Mouse (Mus musculus) forebrain, embryonic 13.5 days (tissue): Measurements from ENCODE around the gene Arhgap15. TPM values are rescaled to one million over a fixed set of nuclear protein-coding genes. Genes with fewer than 3 reads are reported as not detected.
A peak's percentile ranks its signal among the peaks of the same experiment; 100 is the strongest.

Source experiments
- ATAC-seq: fragments of 200-750 bp; cut with Nextera tagmentation; 2 replicates; pipeline ENCODE4 v1.8.0; 2017
- H3K27ac ChIP-seq: fragments of 300-500 bp; sonication (generic); 2 replicates; pipeline ENCODE4 v1.5.1; 2015; ENCODE audit warnings: inconsistent platforms, mild to moderate bottlenecking, moderate library complexity
- H3K27me3 ChIP-seq: fragments of 300-500 bp; sonication (generic); 2 replicates; pipeline ENCODE4 v1.6.1; 2015; ENCODE audit warnings: mild to moderate bottlenecking, inconsistent platforms
- H3K36me3 ChIP-seq: fragments of 300-500 bp; sonication (generic); 2 replicates; pipeline ENCODE4 v1.6.1; 2015; ENCODE audit warnings: mild to moderate bottlenecking, inconsistent platforms; ENCODE audit not compliant: poor library complexity, severe bottlenecking
- H3K4me1 ChIP-seq: fragments of 300-500 bp; sonication (generic); 2 replicates; pipeline ENCODE4 v1.6.1; 2015; ENCODE audit warnings: inconsistent platforms
- H3K4me2 ChIP-seq: fragments of 300-500 bp; sonication (generic); 2 replicates; pipeline ENCODE4 v1.6.1; 2015; ENCODE audit warnings: inconsistent platforms, mild to moderate bottlenecking, moderate library complexity
- H3K4me3 ChIP-seq: fragments of 300-500 bp; sonication (generic); 2 replicates; pipeline ENCODE4 v1.5.1; 2015; ENCODE audit warnings: mild to moderate bottlenecking, inconsistent platforms
- H3K9ac ChIP-seq: fragments of 300-500 bp; sonication (generic); 2 replicates; pipeline ENCODE4 v1.6.1; 2015; ENCODE audit warnings: mild to moderate bottlenecking, inconsistent platforms
- H3K9me3 ChIP-seq: fragments of 300-500 bp; sonication (generic); replicated peaks from 2 replicates; pipeline ENCODE4 v1.6.1; 2016; ENCODE audit warnings: inconsistent platforms
- WGBS: fragments of 180-500 bp; shearing (Covaris S2); methylation state at CpG from one replicate; pipeline ENCODE4 v1.1.7; 2015; 5-methylcytosine and 5-hydroxymethylcytosine counted together
- polyA plus RNA-seq: library from polyadenylated mRNA; unstranded; fragments of >200 nt; fragmentation: Nextera tagmentation; extraction: Ambion mirVana; gene quantifications from 2 replicates; pipeline ENCODE4 v1.2.1, GENCODE M21; 2015

Arhgap15 gene
- polyA plus RNA-seq, 1 experiment from 2014 or later = 0.68 TPM

- Histone ChIP-seq H3K9ac (no peak overlapping the region), H3K9me3 (no peaks in the 10 kb centered on the region), H3K27ac (no peak overlapping the region), H3K4me1 (no peaks in the 10 kb centered on the region), H3K27me3 (no peaks in the 10 kb centered on the region), H3K4me2 (no peak overlapping the region), H3K4me3 (no peak overlapping the region), H3K36me3 (no peaks in the 10 kb centered on the region)
- 79% methylated on average over 9 of the region's 9 CpGs for WGBS
- ATAC-seq = no peak
Measured at GRCm38 (mm10) chr2:44190749-44191148, 442.1 kb downstream of the Arhgap15 start.

DNA sequence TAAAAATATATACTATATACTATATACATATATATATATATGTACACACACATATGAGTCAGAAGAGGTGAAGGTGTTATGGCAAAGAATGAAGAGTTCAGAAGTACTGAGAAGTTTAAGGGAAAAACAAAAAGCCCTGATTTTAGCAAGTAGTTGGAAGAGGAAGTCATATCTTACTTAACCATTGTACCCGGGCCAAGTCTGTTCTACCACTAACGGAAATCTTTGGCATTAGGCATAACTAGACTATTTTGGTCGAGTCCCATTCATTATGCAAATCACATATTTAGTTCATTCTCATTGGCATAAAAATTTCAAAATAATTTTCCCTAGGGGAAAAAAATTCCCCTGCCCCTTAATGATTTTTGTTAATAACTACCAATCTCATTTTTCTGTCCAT, 443.4 kb downstream of the Arhgap15 start:
- Histone ChIP-seq H3K9ac (no peak overlapping the region), H3K36me3 (no peaks in the 10 kb centered on the region), H3K4me1 (no peaks in the 10 kb centered on the region), H3K4me3 (no peak overlapping the region), H3K27ac (no peak overlapping the region), H3K9me3 (no peaks in the 10 kb centered on the region), H3K27me3 (no peaks in the 10 kb centered on the region), H3K4me2 (no peak overlapping the region)
- 89% methylated on average over 3 of the region's 3 CpGs for WGBS
- ATAC-seq = no peak

DNA sequence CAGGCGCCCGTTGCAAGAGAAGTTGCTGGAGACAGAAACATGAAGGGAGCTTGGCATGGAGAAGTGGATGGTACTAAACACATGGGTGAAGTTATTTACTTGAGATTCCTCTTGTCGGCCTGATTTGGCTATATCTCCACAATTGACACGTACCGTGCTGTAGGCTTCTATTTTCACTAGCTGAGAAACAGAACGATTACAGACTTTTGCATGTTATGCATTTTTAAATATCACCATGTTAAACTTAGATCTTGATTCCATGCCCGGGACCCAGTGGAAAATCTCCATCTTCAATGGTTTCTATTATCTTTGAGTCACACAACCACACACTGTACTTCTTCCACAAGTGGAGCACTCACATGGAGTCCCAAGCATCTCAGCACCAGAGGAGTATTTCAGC, 466.9 kb downstream of the Arhgap15 start:
- 95% methylated on average over 7 of the region's 7 CpGs for WGBS

DNA sequence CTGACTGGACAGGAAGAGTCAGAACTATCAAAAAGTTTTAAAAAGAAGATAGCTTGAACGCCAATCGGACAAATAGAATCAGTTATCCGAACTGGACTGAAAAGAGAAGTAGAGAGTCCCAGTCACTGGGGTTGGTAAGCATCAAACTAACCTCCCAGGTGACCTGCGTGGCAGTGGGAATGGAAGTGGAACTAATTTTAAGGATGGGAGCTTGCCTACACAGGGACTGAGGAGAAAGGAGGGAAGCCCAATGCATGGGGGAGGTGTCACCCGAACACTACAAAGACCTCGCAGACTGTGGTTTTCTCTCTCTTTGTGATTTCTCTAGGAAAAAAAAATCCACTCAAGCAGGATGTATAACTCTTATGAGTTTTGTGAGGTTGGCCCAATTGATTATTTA, 469.2 kb downstream of the Arhgap15 start:
- Histone ChIP-seq H3K9ac (no peak overlapping the region), H3K4me3 (no peak overlapping the region), H3K4me2 (no peak overlapping the region), H3K9me3 (no peaks in the 10 kb centered on the region), H3K4me1 (peaks cover 16% of the 10 kb centered on the region), H3K27me3 (no peaks in the 10 kb centered on the region), H3K36me3 (no peaks in the 10 kb centered on the region), H3K27ac (no peak overlapping the region)
- 72% methylated on average over 6 of the region's 6 CpGs for WGBS
- ATAC-seq = no peak

More for the DNA sequence above, 466.9 kb downstream of the Arhgap15 start:
- ATAC-seq = no peak
- Histone ChIP-seq H3K27ac (no peak overlapping the region), H3K36me3 (no peaks in the 10 kb centered on the region), H3K9me3 (no peaks in the 10 kb centered on the region), H3K9ac (no peak overlapping the region), H3K27me3 (no peaks in the 10 kb centered on the region), H3K4me1 (peaks cover 8% of the 10 kb centered on the region; the same call in 1 of the 2 replicates), H3K4me3 (no peak overlapping the region), H3K4me2 (no peak overlapping the region)

GRCm38 (mm10) chr2:44218317-44218716, 469.7 kb downstream of the Arhgap15 start:
- 0 out of 2 replicates have a peak, but pooled peaks have one; percentile 50 for ATAC-seq
- no peak overlapping the region for H3K27ac ChIP-seq
- no peak overlapping the region for H3K9ac ChIP-seq
- H3K4me3 ChIP-seq = no peak overlapping the region
- no peaks in the 10 kb centered on the region for H3K9me3 ChIP-seq
- no peak overlapping the region for H3K4me2 ChIP-seq
- 15% methylated on average over 8 of the region's 8 CpGs for WGBS
- H3K27me3 ChIP-seq = no peaks in the 10 kb centered on the region
- H3K36me3 ChIP-seq = no peaks in the 10 kb centered on the region
- peaks cover 21% of the 10 kb centered on the region for H3K4me1 ChIP-seq

- no peaks in the 10 kb centered on the region for H3K9me3 ChIP-seq
- no peaks in the 10 kb centered on the region for H3K27me3 ChIP-seq
- no peaks in the 10 kb centered on the region for H3K36me3 ChIP-seq
- ATAC-seq = no peak
- H3K4me1 ChIP-seq = peaks cover 27% of the 10 kb centered on the region
- no peak overlapping the region for H3K4me2 ChIP-seq
- no peak overlapping the region for H3K27ac ChIP-seq
- H3K9ac ChIP-seq = no peak overlapping the region
- 65% methylated on average over 2 of the region's 2 CpGs for WGBS
- H3K4me3 ChIP-seq = no peak overlapping the region
Measured at GRCm38 (mm10) chr2:44221686-44222085, 473.1 kb downstream of the Arhgap15 start.

GRCm38 (mm10) chr2:44222176-44222753, 473.6 kb downstream of the Arhgap15 start:
- 13% methylated on average over 6 of the region's 6 CpGs for WGBS
- no peaks in the 10 kb centered on the region for H3K36me3 ChIP-seq
- no peak overlapping the region for H3K27ac ChIP-seq

DNA sequence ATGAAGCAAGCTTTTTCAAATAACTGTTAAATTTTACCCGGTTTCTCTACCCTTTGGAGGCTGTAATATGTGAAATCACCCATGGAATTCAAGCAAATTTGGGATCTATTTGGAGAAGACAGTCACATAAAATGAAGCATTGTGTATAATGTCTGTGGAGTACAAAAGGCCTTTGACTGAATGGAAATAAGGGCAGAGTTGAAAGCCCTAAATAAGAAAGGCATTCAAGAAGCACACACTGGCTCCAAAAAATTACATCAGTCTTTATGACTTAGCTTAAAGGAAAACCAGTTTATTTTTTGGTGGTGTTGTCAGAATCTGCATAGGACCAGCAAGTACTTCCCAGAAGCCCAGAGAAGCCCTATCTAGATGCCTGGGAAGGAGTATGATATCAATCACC, 486.2 kb downstream of the Arhgap15 start:
- no peak overlapping the region for H3K9ac ChIP-seq
- H3K4me1 ChIP-seq = peaks cover 7% of the 10 kb centered on the region
- no peaks in the 10 kb centered on the region for H3K9me3 ChIP-seq
- no peak for ATAC-seq
- no peaks in the 10 kb centered on the region for H3K27me3 ChIP-seq
- H3K36me3 ChIP-seq = no peaks in the 10 kb centered on the region
- no peak overlapping the region for H3K4me3 ChIP-seq
- no peak overlapping the region for H3K4me2 ChIP-seq
- WGBS = 18% methylated on average over 1 of the region's 1 CpGs
- H3K27ac ChIP-seq = no peak overlapping the region

More at GRCm38 (mm10) chr2:44222176-44222753, 473.6 kb downstream of the Arhgap15 start:
- peaks cover 27% of the 10 kb centered on the region for H3K4me1 ChIP-seq
- no peak overlapping the region for H3K4me2 ChIP-seq
- no peak for ATAC-seq
- no peaks in the 10 kb centered on the region for H3K9me3 ChIP-seq
- H3K27me3 ChIP-seq = no peaks in the 10 kb centered on the region
- H3K9ac ChIP-seq = no peak overlapping the region
- no peak overlapping the region for H3K4me3 ChIP-seq

- WGBS = 48% methylated on average over 7 of the region's 7 CpGs
- Histone ChIP-seq H3K4me3 (no peak overlapping the region), H3K27ac (no peak overlapping the region), H3K4me2 (no peak overlapping the region), H3K4me1 (peaks cover 14% of the 10 kb centered on the region), H3K36me3 (no peaks in the 10 kb centered on the region), H3K9me3 (no peaks in the 10 kb centered on the region), H3K9ac (no peak overlapping the region), H3K27me3 (no peaks in the 10 kb centered on the region)
- ATAC-seq = no peak
Measured at GRCm38 (mm10) chr2:44241657-44242454, 493.2 kb downstream of the Arhgap15 start.

GRCm38 (mm10) chr2:44242628-44243255, 494.1 kb downstream of the Arhgap15 start:
- Histone ChIP-seq H3K27ac (no peak overlapping the region), H3K9me3 (no peaks in the 10 kb centered on the region), H3K36me3 (no peaks in the 10 kb centered on the region), H3K9ac (no peak overlapping the region), H3K27me3 (no peaks in the 10 kb centered on the region), H3K4me3 (no peak overlapping the region), H3K4me2 (no peak overlapping the region), H3K4me1 (peaks cover 14% of the 10 kb centered on the region)
- 65% methylated on average over 15 of the region's 15 CpGs for WGBS
- no peak for ATAC-seq

GRCm38 (mm10) chr2:44255343-44255742, 506.7 kb downstream of the Arhgap15 start:
- Histone ChIP-seq H3K27ac (no peak overlapping the region), H3K4me1 (no peaks in the 10 kb centered on the region), H3K9me3 (no peaks in the 10 kb centered on the region), H3K4me2 (no peak overlapping the region), H3K4me3 (no peak overlapping the region), H3K27me3 (no peaks in the 10 kb centered on the region), H3K36me3 (no peaks in the 10 kb centered on the region), H3K9ac (no peak overlapping the region)
- 65% methylated on average over 4 of the region's 4 CpGs for WGBS
- no peak for ATAC-seq

DNA sequence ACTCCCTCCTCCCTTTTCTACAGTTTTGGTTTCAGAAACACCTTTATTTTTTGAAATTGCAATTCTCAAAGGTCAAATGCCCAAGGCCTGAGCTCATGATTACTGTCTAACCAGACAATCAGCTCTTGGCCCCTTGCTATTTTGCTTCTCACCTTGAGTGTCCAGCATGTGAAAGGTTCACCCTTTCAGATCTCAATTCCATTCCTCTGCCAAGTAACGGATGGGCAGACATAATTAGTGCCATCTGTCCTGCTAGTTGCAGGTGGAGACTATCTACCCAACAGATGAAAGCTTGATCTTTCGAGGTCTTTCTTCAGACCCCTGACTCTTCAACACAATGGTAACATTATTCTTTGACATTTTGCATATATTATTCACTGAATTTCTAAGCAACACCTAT, 509.3 kb downstream of the Arhgap15 start:
- H3K27me3 ChIP-seq = no peaks in the 10 kb centered on the region
- no peaks in the 10 kb centered on the region for H3K4me1 ChIP-seq
- 78% methylated on average over 2 of the region's 2 CpGs for WGBS
- no peak overlapping the region for H3K27ac ChIP-seq
- no peak for ATAC-seq
- no peak overlapping the region for H3K4me2 ChIP-seq
- no peak overlapping the region for H3K9ac ChIP-seq
- no peak overlapping the region for H3K4me3 ChIP-seq
- no peaks in the 10 kb centered on the region for H3K36me3 ChIP-seq
- no peaks in the 10 kb centered on the region for H3K9me3 ChIP-seq
